Mouse (Mus musculus) intestine, embryonic 16.5 days (tissue): ENCODE measurements at regions not wholly inside any gene's neighbourhood (a gene's known extent, or its start where the extent isn't known, plus 50 kb on each side); places are given as distances from the start of the nearest gene placed in this dataset.

Experiments used
- ATAC-seq: fragments of 200-750 bp; cut with Nextera tagmentation; 2 replicates; pipeline ENCODE4 v1.8.0; 2017; ENCODE audit warnings: moderate TSS enrichment, moderate library complexity
- H3K27ac ChIP-seq: fragments of 300-500 bp; sonication (generic); 2 replicates; pipeline ENCODE4 v1.5.1; 2014; ENCODE audit warnings: mild to moderate bottlenecking, low read length
- H3K27me3 ChIP-seq: fragments of 300-500 bp; sonication (generic); replicated peaks from 2 replicates; pipeline ENCODE4 v1.6.1; 2014; ENCODE audit warnings: low read length, control low read depth, mixed read lengths; ENCODE audit not compliant: control insufficient read depth, insufficient read depth
- H3K36me3 ChIP-seq: fragments of 300-500 bp; sonication (generic); 2 replicates; pipeline ENCODE4 v1.6.1; 2014; ENCODE audit warnings: low read length, control low read depth; ENCODE audit not compliant: control insufficient read depth, insufficient read depth
- H3K4me1 ChIP-seq: fragments of 300-500 bp; sonication (generic); 2 replicates; pipeline ENCODE4 v1.6.1; 2014; ENCODE audit warnings: low read length, control low read depth, mixed read lengths; ENCODE audit not compliant: control insufficient read depth, insufficient read depth
- H3K4me2 ChIP-seq: fragments of 300-500 bp; sonication (generic); 2 replicates; pipeline ENCODE4 v1.6.1; 2014; ENCODE audit warnings: low read depth, low read length, control low read depth
- H3K4me3 ChIP-seq: fragments of 300-500 bp; sonication (generic); 2 replicates; pipeline ENCODE4 v1.5.1; 2014; ENCODE audit warnings: mild to moderate bottlenecking, low read length
- H3K9ac ChIP-seq: fragments of 300-500 bp; sonication (generic); 2 replicates; pipeline ENCODE4 v1.6.1; 2014; ENCODE audit warnings: low read depth, low read length
- H3K9me3 ChIP-seq: fragments of 300-500 bp; sonication (generic); 2 replicates; pipeline ENCODE4 v1.6.1; 2016; ENCODE audit warnings: low read length, control low read depth; ENCODE audit not compliant: control insufficient read depth
- WGBS: fragments of 180-500 bp; shearing (Covaris S2); extraction: QIAGEN DNeasy Blood & Tissue Kit; methylation state at CpG from one replicate; pipeline ENCODE4 v1.1.7; 2014; 5-methylcytosine and 5-hydroxymethylcytosine counted together

DNA sequence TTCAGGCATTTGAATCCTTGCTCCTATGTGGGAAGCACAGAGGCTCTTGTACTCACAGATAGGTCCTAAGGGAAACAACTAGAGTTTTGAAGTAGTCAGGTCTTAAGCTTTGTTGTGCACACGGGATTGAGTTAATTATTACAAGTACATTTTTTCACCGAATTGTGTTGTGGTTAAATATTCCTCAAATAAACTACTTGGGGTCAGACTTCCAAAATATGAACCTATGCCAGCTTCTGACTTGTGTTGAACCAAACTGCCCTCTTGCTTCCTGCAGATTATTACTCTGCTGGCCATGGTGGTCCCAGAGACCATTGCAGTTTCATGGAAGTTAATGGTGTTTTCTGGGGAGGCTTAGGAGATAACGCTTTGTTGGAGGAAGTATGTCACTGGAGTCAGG lies 105.5 kb upstream of the Fggy start:
- Histone ChIP-seq H3K4me2 (no peak overlapping the region), H3K27me3 (no peaks in the 10 kb centered on the region), H3K27ac (no peak overlapping the region), H3K9ac (no peak overlapping the region), H3K4me1 (0 out of 2 replicates have a peak, but pooled peaks cover 3% of the 10 kb centered on the region), H3K36me3 (no peaks in the 10 kb centered on the region), H3K4me3 (no peak overlapping the region), H3K9me3 (no peaks in the 10 kb centered on the region)
- WGBS = 70% methylated on average over 3 of the region's 3 CpGs
- ATAC-seq = no peak

DNA sequence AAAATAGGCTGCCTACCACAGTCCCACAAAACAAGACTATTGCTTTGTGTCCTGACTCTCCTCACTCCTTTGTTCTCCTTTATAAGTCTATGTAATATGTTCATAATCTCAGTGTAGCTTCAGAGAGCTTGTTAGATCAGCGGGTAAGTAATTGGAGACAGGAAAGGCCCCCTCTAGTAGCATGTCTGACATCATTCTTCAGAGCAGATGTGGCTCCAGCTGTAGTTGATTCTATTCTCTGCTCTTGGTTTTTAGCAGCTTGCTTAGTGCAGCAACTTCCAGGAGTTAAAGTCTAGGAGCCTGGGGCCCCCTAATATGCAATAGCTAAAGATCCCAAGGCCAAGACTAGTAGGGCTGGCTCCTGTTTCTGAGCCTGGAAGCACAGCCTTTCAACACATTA lies 101.0 kb upstream of the Fggy start:
- Histone ChIP-seq H3K27ac (no peak overlapping the region), H3K4me3 (no peak overlapping the region), H3K4me1 (0 out of 2 replicates have a peak, but pooled peaks cover 3% of the 10 kb centered on the region), H3K36me3 (no peaks in the 10 kb centered on the region), H3K27me3 (no peaks in the 10 kb centered on the region), H3K4me2 (no peak overlapping the region), H3K9me3 (no peaks in the 10 kb centered on the region), H3K9ac (no peak overlapping the region)
- ATAC-seq = no peak
- 73% methylated on average over 1 of the region's 1 CpGs for WGBS

DNA sequence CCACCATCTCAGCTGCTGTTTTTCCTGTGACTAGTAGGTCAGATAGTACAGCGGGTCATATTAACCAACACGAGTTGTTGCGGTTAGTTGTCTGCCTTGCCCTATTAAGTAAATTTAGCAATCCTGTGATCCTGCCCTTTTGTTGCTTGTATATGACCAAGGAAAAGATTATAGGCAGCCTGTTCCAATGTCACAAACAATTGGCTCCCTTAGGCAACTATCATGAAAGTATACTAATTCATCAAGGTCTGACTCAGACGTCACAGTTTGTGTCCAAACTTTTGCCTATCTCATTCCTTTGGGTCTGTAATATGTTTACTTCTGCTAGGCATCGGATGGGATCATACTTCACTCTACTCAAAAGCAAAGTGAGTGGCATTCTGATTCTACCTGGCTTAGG lies 100.4 kb upstream of the Fggy start:
- WGBS = 85% methylated on average over 5 of the region's 5 CpGs
- Histone ChIP-seq H3K4me1 (0 out of 2 replicates have a peak, but pooled peaks cover 3% of the 10 kb centered on the region), H3K36me3 (no peaks in the 10 kb centered on the region), H3K9ac (no peak overlapping the region), H3K27ac (no peak overlapping the region), H3K4me3 (no peak overlapping the region), H3K9me3 (no peaks in the 10 kb centered on the region), H3K4me2 (no peak overlapping the region), H3K27me3 (no peaks in the 10 kb centered on the region)
- ATAC-seq = no peak

DNA sequence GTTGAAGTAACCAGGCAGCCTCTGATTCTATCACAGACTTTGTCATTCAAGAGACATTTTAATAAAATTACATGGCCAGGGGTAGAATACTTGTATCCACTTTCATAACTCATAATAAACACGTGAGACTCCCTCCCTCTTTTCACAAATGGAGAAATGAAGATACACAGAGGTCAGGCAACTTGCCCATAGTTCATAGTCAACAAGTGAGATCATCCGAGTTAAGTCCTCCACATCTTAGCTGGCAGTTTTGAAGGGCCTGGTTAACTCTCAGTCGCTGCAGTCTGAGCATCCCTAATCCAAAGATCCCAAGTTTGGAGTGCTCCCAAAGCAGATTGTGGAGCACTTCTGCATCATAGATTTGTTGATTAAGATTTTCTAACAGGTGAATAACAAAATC lies 94.8 kb upstream of the Fggy start:
- Histone ChIP-seq H3K4me3 (no peak overlapping the region), H3K9ac (no peak overlapping the region), H3K27ac (no peak overlapping the region), H3K9me3 (no peaks in the 10 kb centered on the region), H3K27me3 (no peaks in the 10 kb centered on the region), H3K4me1 (no peaks in the 10 kb centered on the region), H3K4me2 (no peak overlapping the region), H3K36me3 (no peaks in the 10 kb centered on the region)
- ATAC-seq = no peak
- 70% methylated on average over 3 of the region's 3 CpGs for WGBS

DNA sequence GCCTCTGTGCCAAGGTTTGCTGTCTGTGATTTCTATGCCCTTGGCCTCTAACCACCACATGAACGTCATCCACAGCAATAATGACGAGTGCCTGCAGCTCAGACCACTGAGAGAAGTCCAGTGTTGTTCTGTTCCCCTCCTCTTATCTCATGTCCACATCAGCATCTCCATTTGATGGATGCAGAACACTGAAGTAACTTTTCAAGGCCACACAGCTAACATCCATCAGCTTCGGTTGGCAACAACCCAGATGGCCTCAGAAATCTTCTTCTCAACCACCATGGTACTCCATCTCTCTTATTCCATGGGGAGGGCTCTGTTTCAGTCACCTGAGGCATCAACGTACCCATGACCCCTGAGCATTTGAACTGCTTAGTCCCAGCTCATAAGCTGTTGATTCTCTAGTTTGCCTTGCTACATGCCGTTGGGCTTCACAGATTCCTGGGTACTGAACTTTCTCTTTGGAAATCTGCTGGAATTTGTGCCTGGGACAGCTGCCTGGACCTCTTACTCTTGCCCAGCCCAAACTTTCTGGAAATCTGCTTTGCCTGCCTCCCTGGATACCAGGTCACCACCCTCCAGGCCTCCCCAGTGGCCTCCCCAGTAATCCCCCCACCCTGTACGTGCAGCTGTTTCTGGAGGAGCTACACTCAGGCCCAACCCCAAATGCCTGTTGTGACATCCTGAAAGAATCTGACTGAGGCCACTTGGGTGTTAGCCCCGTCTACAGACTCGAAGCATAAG lies 94.1 kb upstream of the Fggy start:
- no peaks in the 10 kb centered on the region for H3K4me1 ChIP-seq
- H3K4me3 ChIP-seq = no peak overlapping the region
- no peaks in the 10 kb centered on the region for H3K36me3 ChIP-seq
- H3K27me3 ChIP-seq = no peaks in the 10 kb centered on the region
- H3K9ac ChIP-seq = no peak overlapping the region
- WGBS = 77% methylated on average over 8 of the region's 8 CpGs
- H3K27ac ChIP-seq = no peak overlapping the region
- ATAC-seq = no peak
- H3K4me2 ChIP-seq = no peak overlapping the region
- H3K9me3 ChIP-seq = no peaks in the 10 kb centered on the region

DNA sequence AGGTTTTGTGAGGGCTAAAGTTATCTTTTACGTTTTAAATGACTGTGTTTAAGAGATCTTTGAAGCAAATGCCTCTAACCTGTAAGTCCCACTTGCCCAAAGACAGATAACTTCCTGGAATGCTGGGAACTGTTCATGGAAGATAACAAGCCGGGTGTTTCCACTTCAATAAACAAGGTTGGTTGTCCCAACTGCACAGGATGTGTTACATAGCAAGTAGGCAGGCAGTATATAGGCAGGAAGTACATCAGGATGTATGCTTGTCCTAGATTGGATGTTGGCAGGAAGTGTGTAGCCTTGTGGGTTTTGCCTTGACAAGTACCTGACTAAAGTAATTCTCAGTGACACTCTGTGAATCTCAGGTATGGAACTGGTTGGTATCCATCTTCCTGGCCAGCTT lies 90.7 kb upstream of the Fggy start:
- Histone ChIP-seq H3K9me3 (no peaks in the 10 kb centered on the region), H3K9ac (no peak overlapping the region), H3K4me1 (no peaks in the 10 kb centered on the region), H3K4me2 (no peak overlapping the region), H3K4me3 (no peak overlapping the region), H3K36me3 (no peaks in the 10 kb centered on the region), H3K27me3 (no peaks in the 10 kb centered on the region), H3K27ac (no peak overlapping the region)
- ATAC-seq = no peak
- WGBS = 27% methylated on average over 2 of the region's 2 CpGs

DNA sequence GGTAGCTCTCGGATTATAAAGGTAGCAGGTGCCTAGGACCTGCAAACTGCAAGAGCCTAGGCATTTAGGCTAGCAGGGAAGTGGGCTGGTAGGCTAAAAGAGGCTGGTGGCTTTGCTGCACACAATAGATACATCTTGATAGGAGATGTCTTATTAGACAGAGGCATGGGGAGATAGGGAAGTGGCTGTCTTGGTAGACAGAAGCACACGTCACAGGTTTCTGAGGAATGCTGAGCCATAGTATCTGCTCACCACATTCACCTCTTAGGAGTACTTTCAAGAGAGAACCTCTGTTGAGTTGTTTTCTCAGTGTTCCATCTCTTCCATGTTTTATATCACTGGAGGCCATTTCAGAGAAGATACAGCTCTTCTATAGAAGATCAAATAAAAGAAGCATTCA lies 89.8 kb upstream of the Fggy start:
- Histone ChIP-seq H3K36me3 (no peaks in the 10 kb centered on the region), H3K9ac (no peak overlapping the region), H3K4me2 (no peak overlapping the region), H3K27me3 (no peaks in the 10 kb centered on the region), H3K4me1 (no peaks in the 10 kb centered on the region), H3K27ac (no peak overlapping the region), H3K4me3 (no peak overlapping the region), H3K9me3 (no peaks in the 10 kb centered on the region)
- WGBS = 87% methylated on average over 2 of the region's 2 CpGs
- no peak for ATAC-seq

DNA sequence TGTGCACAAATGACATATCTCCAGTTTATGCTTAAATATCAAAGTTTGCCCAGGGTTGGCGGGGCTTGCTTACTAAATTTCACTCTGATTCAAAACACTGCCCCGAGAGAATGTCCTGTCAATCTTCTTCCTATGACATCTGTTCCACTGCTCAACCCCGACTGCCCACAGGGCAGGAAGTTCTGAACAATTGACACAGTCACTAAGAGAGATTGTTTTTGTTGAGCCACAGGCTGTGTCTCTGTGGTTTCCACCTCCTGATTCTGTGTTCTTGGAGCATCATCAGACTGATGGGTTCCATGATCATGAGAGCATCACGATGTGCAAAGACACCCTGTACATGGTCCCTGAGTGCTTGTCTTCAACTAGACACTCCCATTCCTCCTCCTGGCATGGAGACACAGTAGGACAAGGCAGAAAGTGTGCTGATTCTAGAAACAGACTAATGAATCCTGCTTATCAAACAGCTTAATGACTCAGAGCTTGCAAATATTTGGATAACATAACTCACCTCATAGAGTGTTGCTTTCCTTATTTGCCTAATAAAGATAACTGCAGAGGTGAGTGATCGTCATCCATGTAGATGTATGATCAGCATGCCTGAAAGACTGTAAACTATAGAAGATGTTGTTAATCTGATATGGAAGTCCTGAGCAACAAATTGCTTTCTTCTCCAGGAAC lies 82.4 kb upstream of the Fggy start:
- WGBS = 71% methylated on average over 5 of the region's 5 CpGs
- ATAC-seq = no peak
- H3K9ac ChIP-seq = no peak overlapping the region
- no peaks in the 10 kb centered on the region for H3K27me3 ChIP-seq
- H3K4me2 ChIP-seq = no peak overlapping the region
- H3K36me3 ChIP-seq = no peaks in the 10 kb centered on the region
- no peak overlapping the region for H3K27ac ChIP-seq
- H3K4me1 ChIP-seq = 0 out of 2 replicates have a peak, but pooled peaks cover 3% of the 10 kb centered on the region
- no peaks in the 10 kb centered on the region for H3K9me3 ChIP-seq
- no peak overlapping the region for H3K4me3 ChIP-seq

DNA sequence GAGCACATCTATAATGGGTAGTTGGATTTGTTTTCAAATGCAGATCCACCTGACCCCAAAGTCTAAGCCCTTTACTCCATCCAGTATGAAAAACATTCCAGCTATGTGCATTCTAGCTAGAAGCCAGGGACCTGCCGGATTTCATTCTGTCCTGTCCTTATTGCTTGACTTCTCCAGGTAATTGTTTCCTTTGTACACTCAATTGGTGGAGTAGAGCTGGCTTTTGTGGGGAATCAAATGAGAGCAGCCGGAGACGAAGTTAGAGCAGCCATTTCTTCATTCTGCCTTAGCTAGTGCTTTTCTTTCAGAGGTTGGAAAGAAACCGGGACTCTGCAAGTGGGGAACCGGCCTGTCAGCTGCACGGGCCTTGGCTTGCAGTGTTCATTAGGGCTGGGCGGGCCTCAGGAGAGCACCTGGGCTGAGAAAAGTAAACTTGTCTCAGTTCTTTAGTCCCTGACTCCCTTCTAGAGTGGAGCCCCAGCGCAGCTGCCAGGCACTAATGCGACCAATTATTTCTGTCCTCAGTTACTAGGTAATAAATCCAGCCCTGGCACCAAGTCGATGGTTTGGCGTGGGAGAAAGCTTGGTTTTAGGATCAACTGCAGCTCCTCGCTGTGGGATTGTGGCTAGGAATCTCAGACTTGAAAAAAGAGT lies 81.1 kb upstream of the Fggy start:
- H3K9ac ChIP-seq = no peak overlapping the region
- no peak overlapping the region for H3K27ac ChIP-seq
- H3K4me3 ChIP-seq = no peak overlapping the region
- 46% methylated on average over 12 of the region's 12 CpGs for WGBS
- no peaks in the 10 kb centered on the region for H3K9me3 ChIP-seq
- H3K4me1 ChIP-seq = 0 out of 2 replicates have a peak, but pooled peaks cover 3% of the 10 kb centered on the region
- ATAC-seq = peak; percentile 71; the same call in 1 of the 2 replicates
- no peaks in the 10 kb centered on the region for H3K36me3 ChIP-seq
- no peak overlapping the region for H3K4me2 ChIP-seq
- no peaks in the 10 kb centered on the region for H3K27me3 ChIP-seq
